Mouse (Mus musculus) monocyte, adult 2 months (primary cell): ENCODE data around the gene Pgap2.
A peak's percentile ranks its signal among the peaks of the same experiment; 100 is the strongest.

Experiments used
- DNase-seq, 2 experiments: peaks; one replicate each; pipeline ENCODE4 v3.0.0; 2022; ENCODE audit warnings: low spot score in 2 of 2, low read depth in 1 of 2

Gene Pgap2

GRCm38 (mm10) chr7:102239591-102239990 lies 29.6 kb downstream of the Pgap2 start:
- DNase-seq = no peak

GRCm38 (mm10) chr7:102242371-102242770 lies 32.4 kb downstream of the Pgap2 start:
- DNase-seq = no peak

GRCm38 (mm10) chr7:102242917-102243316 lies 32.9 kb downstream of the Pgap2 start:
- DNase-seq = no peak

- DNase-seq = peak; percentile 36 to 40
These were observed 33.9 kb downstream of the Pgap2 start for GRCm38 (mm10) chr7:102243870-102244269.

- DNase-seq = no peak
These were observed 35.0 kb downstream of the Pgap2 start for GRCm38 (mm10) chr7:102244782-102245535.

- no peak for DNase-seq
These were observed 35.8 kb downstream of the Pgap2 start for GRCm38 (mm10) chr7:102245775-102246174.

GRCm38 (mm10) chr7:102246265-102246664 lies 36.3 kb downstream of the Pgap2 start:
- DNase-seq = no peak

GRCm38 (mm10) chr7:102246956-102247797 lies 37.2 kb downstream of the Pgap2 start:
- DNase-seq = no peak

- DNase-seq = peak; percentile 46 to 55
These were observed 38.8 kb downstream of the Pgap2 start for GRCm38 (mm10) chr7:102248691-102249404.

GRCm38 (mm10) chr7:102249531-102249895 lies 39.5 kb downstream of the Pgap2 start:
- DNase-seq = no peak

- DNase-seq = peak; percentile 36 to 67
These were observed 40.1 kb downstream of the Pgap2 start for GRCm38 (mm10) chr7:102249896-102250630.

GRCm38 (mm10) chr7:102250631-102251214 lies 40.7 kb downstream of the Pgap2 start:
- peak; percentile 89 to 95 for DNase-seq

- DNase-seq = no peak
These were observed 43.6 kb downstream of the Pgap2 start for GRCm38 (mm10) chr7:102253631-102254030.

- DNase-seq = no peak
These were observed 45.9 kb downstream of the Pgap2 start, which contains the start of gene Rhog for GRCm38 (mm10) chr7:102255954-102256353. TSS of gene Rhog (minus strand) at chr7:102256054.

GRCm38 (mm10) chr7:102256636-102257035 lies 46.6 kb downstream of the Pgap2 start:
- DNase-seq = no peak

- DNase-seq = peak; percentile 47 to 75
These were observed 48.2 kb downstream of the Pgap2 start for GRCm38 (mm10) chr7:102258189-102258588.

GRCm38 (mm10) chr7:102258753-102259152 lies 48.7 kb downstream of the Pgap2 start:
- no peak for DNase-seq

- no peak for DNase-seq
These were observed 49.9 kb downstream of the Pgap2 start for GRCm38 (mm10) chr7:102259716-102260479.

- no peak for DNase-seq
These were observed 50.5 kb downstream of the Pgap2 start for GRCm38 (mm10) chr7:102260518-102260917.

GRCm38 (mm10) chr7:102263020-102263419 lies 53.0 kb downstream of the Pgap2 start:
- DNase-seq = no peak
